Mouse (Mus musculus) kidney, embryonic 16.5 days (tissue): ENCODE results near the gene Dst. TPM values are rescaled to one million over a fixed set of nuclear protein-coding genes. Genes with fewer than 3 reads are reported as not detected.

Source experiments
- ATAC-seq: fragments of 200-750 bp; cut with Nextera tagmentation; 2 replicates; pipeline ENCODE4 v1.8.0; 2017; ENCODE audit warnings: moderate TSS enrichment; ENCODE audit not compliant: low FRiP score, low TSS enrichment
- H3K27ac ChIP-seq: fragments of 300-500 bp; sonication (generic); 2 replicates; pipeline ENCODE4 v1.5.1; 2014; ENCODE audit warnings: low read length
- H3K27me3 ChIP-seq: fragments of 300-500 bp; sonication (generic); 2 replicates; pipeline ENCODE4 v1.6.1; 2014; ENCODE audit warnings: low read length, control low read depth, mixed read lengths; ENCODE audit not compliant: insufficient read depth
- H3K36me3 ChIP-seq: fragments of 300-500 bp; sonication (generic); 2 replicates; pipeline ENCODE4 v1.6.1; 2014; ENCODE audit warnings: low read length, control low read depth, mixed read lengths; ENCODE audit not compliant: insufficient read depth
- H3K4me1 ChIP-seq: fragments of 300-500 bp; sonication (generic); 2 replicates; pipeline ENCODE4 v1.6.1; 2014; ENCODE audit warnings: low read length, control low read depth, mixed read lengths; ENCODE audit not compliant: insufficient read depth
- H3K4me2 ChIP-seq: fragments of 300-500 bp; sonication (generic); replicated peaks from 2 replicates; pipeline ENCODE4 v1.6.1; 2014; ENCODE audit warnings: low read depth, low read length
- H3K4me3 ChIP-seq: fragments of 300-500 bp; sonication (generic); 2 replicates; pipeline ENCODE4 v1.5.1; 2014; ENCODE audit warnings: mild to moderate bottlenecking, low read length
- H3K9ac ChIP-seq: fragments of 300-500 bp; sonication (generic); replicated peaks from 2 replicates; pipeline ENCODE4 v1.6.1; 2014; ENCODE audit warnings: low read length
- H3K9me3 ChIP-seq: fragments of 300-500 bp; sonication (generic); 2 replicates; pipeline ENCODE4 v1.6.1; 2016; ENCODE audit warnings: low read length, control low read depth
- WGBS: fragments of 180-500 bp; shearing (Covaris S2); extraction: QIAGEN DNeasy Blood & Tissue Kit; methylation state at CpG from one replicate; pipeline ENCODE4 v1.1.7; 2014; 5-methylcytosine and 5-hydroxymethylcytosine counted together
- polyA plus RNA-seq: library from polyadenylated mRNA; unstranded; fragments of >200 nt; fragmentation: Nextera tagmentation; extraction: Ambion mirVana; gene quantifications from 2 replicates; pipeline ENCODE4 v1.2.1, GENCODE M21; 2015

Gene Dst
- 23.4 and 28.0 TPM in 2 replicates for polyA plus RNA-seq

DNA sequence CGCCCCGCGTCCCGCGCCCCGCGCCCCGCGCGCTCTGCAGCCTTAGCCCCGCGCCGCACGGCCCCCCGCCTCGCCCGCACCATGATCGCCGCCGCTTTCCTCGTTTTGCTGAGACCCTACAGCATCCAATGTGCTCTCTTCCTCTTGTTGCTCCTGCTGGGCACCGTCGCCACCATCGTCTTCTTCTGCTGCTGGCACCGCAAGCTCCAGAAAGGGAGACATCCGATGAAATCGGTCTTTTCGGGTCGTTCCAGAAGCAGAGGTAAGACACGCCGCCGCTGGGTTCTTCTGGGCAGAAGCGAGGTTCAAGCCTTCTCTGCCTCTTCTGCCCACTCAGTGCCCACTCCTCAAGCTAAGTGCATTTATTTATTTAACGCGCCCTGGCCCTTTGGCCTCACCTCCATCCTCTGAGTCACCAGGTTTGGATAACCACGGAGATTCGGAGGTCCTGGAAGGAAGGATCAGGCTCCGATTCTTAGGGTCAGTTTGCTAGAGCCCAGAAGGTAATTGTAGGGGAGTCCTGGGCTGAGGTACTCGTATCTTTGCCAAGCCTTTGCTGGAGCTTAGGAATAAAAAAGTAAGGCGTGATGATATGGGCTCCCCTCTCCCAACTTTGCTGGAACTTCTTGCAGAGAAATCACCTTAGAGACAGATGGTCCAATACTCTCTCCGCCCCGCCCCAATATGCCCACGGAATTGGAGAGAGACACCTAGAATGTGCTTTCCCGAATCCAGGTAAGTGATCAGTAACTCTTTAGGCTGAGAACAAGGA lies at the start of gene Dst:
TSS of gene Dst (plus strand) at position 35 of the 772 bp plus-strand sequence.
- Histone ChIP-seq H3K9me3 (no peaks in the 10 kb centered on the region), H3K4me2 (peak within 1 kb of the TSS; percentile 99), H3K4me3 (peak within 1 kb of the TSS; percentile 67), H3K27ac (no peak within 1 kb of the TSS), H3K9ac (peak within 1 kb of the TSS; percentile 72), H3K4me1 (peaks cover 20% of the 10 kb centered on the region), H3K36me3 (no peaks in the 10 kb centered on the region), H3K27me3 (peaks cover 42% of the 10 kb centered on the region)
- 5% methylated on average over 28 of the region's 44 CpGs for WGBS
- ATAC-seq, result peak; percentile 13

DNA sequence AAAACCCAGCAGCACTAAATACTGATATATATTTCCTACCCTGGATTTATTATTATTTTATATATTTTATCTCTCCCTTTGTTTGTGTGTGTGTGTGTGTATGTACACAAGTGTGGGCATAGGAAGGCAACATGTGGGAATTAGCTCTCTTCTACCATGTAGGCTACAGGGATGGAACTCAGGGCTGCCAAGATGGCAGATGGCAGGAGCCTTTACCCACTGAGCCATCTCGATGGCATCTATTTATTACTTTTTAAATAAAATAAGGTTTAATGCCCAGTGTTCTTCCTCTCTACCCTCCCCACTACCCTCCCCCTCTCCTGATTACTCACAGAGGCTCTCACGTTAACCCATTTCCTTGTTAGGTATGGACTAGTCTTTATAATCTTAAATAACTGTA lies 39.0 kb upstream of the Dst start:
- Histone ChIP-seq H3K4me1 (no peaks in the 10 kb centered on the region), H3K36me3 (no peaks in the 10 kb centered on the region), H3K9ac (no peak overlapping the region), H3K27ac (no peak overlapping the region), H3K4me3 (no peak overlapping the region), H3K4me2 (no peak overlapping the region), H3K27me3 (no peaks in the 10 kb centered on the region), H3K9me3 (no peaks in the 10 kb centered on the region; the same call in 1 of the 2 replicates)
- WGBS, result 93% methylated on average over 2 of the region's 2 CpGs
- ATAC-seq, result no peak

DNA sequence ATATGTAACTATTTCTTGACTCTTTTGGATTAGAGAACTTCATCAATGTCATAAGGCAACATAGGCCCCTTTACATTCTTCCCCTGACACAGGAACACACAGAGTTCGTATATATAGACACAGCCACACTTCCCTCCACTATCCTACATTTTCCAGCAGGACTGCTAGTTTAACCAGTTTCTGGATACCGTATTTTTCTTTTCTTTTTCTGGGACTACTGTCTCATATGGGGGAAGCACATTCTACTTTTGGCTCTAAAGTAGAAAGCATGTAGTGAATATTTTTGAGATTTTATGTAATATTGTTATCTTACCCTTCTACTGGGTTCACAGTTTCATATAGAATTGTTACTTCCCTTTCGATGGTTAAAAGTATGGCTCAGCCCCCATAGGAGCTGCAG lies 38.6 kb upstream of the Dst start:
- Histone ChIP-seq H3K36me3 (no peaks in the 10 kb centered on the region), H3K4me2 (no peak overlapping the region), H3K4me1 (no peaks in the 10 kb centered on the region), H3K9ac (no peak overlapping the region), H3K9me3 (no peaks in the 10 kb centered on the region; the same call in 1 of the 2 replicates), H3K27ac (no peak overlapping the region), H3K27me3 (no peaks in the 10 kb centered on the region), H3K4me3 (no peak overlapping the region)
- WGBS, result 89% methylated on average over 3 of the region's 3 CpGs
- no peak for ATAC-seq

DNA sequence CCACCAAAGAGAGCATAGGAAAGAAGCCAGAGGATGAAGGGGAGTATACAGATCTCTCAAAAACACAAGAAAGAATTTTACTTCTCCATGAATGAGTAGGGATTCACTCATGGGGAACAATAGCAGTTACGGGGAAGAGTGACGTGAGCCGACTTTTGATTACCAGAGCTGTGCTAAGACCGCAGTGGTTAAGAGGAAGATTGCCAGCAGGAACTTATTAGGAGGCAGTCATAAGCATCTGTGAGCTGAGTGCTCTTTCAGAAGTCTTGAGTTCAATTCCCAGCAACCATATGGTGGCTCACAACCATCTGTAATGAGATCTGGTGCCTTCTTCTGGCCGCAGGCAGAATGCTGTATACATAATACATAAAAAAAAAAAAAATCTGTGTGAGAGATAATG lies 34.5 kb upstream of the Dst start:
- H3K4me2 ChIP-seq, result no peak overlapping the region
- no peaks in the 10 kb centered on the region for H3K27me3 ChIP-seq
- no peak for ATAC-seq
- 85% methylated on average over 5 of the region's 5 CpGs for WGBS
- no peaks in the 10 kb centered on the region for H3K36me3 ChIP-seq
- H3K4me1 ChIP-seq, result no peaks in the 10 kb centered on the region
- H3K27ac ChIP-seq, result no peak overlapping the region
- no peaks in the 10 kb centered on the region; the same call in 1 of the 2 replicates for H3K9me3 ChIP-seq
- no peak overlapping the region for H3K4me3 ChIP-seq
- no peak overlapping the region for H3K9ac ChIP-seq

DNA sequence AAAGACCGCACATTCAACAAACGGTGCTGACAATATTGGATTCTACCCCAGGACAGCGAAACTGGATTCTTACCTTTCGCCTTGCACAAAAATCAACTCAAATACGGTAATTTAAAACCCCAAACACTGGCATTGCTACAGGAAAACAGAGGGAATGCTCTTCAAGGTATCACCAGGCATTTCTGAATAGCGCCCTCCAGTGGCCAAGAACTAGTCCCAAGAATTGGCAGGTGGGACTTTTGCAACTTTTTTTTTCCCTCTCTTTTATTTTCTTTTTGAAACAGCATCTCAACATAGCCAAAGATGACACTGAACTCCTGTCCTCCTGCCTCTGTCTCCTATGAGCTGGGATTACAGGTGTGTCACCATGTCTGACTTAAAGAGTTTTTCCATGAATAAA lies 32.3 kb upstream of the Dst start:
- no peak overlapping the region for H3K9ac ChIP-seq
- no peak overlapping the region for H3K4me3 ChIP-seq
- 53% methylated on average over 6 of the region's 6 CpGs for WGBS
- H3K9me3 ChIP-seq, result no peaks in the 10 kb centered on the region; the same call in 1 of the 2 replicates
- H3K4me2 ChIP-seq, result no peak overlapping the region
- no peaks in the 10 kb centered on the region for H3K4me1 ChIP-seq
- H3K36me3 ChIP-seq, result no peaks in the 10 kb centered on the region
- H3K27me3 ChIP-seq, result no peaks in the 10 kb centered on the region
- no peak overlapping the region for H3K27ac ChIP-seq
- no peak for ATAC-seq

DNA sequence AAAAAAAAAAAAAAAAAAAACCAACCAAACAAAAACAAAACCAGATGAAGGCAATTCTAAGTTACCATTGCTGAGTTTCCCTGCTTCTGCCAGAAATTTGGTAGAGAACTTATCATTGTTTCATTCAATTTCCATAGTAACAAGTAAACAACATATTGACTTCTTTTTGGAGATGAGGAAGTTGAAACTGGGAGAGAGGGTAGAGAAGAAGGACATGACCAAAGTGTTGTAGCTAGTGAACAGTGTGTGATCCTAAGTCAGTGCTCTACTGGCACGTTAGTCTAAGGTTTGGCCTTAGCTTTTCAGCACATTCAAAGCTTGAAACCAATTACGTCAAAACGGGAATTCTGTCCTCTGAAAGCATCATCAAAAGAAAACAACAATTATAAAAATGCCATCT lies 31.6 kb upstream of the Dst start:
- Histone ChIP-seq H3K27ac (no peak overlapping the region), H3K36me3 (no peaks in the 10 kb centered on the region), H3K27me3 (no peaks in the 10 kb centered on the region), H3K9ac (no peak overlapping the region), H3K4me2 (no peak overlapping the region), H3K4me3 (no peak overlapping the region), H3K4me1 (no peaks in the 10 kb centered on the region), H3K9me3 (no peaks in the 10 kb centered on the region; the same call in 1 of the 2 replicates)
- WGBS, result 85% methylated on average over 3 of the region's 3 CpGs
- no peak for ATAC-seq

DNA sequence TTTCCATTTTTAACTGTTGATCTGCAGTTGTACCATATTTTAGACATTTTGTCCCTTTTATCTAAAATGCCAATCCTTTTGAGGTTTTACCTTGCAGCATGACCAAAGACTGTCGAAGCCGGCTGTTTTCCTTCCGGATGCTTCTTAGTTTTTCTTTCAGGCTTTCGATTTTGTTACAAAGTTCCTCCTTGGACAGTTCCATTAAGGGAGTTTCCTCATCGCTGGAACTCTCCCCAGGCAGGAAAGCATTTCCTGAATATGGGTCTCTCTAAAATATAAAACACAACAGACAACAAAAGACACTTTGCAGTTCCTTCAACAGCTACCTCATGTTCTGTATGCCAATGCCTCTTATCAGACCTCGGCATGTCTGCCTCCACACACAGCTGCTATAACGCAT lies 29.9 kb upstream of the Dst start:
- Histone ChIP-seq H3K36me3 (no peaks in the 10 kb centered on the region), H3K9me3 (no peaks in the 10 kb centered on the region), H3K27me3 (no peaks in the 10 kb centered on the region), H3K4me1 (no peaks in the 10 kb centered on the region), H3K27ac (no peak overlapping the region), H3K4me2 (no peak overlapping the region), H3K4me3 (no peak overlapping the region), H3K9ac (no peak overlapping the region)
- ATAC-seq, result no peak
- WGBS, result 82% methylated on average over 7 of the region's 7 CpGs

DNA sequence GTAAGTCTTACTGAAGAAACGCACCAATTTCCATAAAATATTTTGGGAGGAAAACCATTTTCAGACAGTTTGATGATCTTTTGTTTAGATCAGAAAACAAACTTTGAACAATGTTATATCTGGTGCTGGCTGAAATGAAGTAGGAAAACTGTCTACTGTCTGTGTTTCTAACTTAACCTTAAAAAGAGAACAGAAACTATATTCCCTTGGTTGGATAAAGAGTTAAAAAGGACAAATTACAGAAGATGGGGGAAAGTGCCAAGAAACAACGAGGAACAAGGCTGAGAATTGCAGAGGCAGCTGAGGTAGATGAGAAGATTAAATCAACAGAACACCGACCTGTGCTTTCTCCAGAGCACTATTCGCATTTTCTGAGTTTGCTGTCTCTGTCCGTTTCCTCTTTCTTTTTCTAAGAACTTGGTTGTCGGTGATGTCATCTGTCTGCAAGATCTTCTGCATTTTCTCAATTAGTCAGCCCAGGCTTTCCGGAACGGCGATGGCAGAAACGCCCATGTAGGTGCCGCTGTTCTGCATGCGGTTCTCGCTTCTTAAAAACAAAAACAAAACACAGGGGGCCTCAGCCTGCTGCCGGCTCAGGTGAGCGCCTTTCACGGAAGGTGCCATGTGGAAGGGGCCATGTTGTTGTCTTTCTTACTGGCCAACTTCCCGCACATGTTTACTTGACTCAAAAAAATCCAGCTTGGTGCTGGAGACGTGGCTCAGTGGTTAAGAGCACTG lies 24.8 kb upstream of the Dst start:
- ATAC-seq, result no peak
- Histone ChIP-seq H3K36me3 (no peaks in the 10 kb centered on the region), H3K27me3 (no peaks in the 10 kb centered on the region), H3K4me3 (peak overlapping the region; percentile 27), H3K4me1 (no peaks in the 10 kb centered on the region), H3K9me3 (no peaks in the 10 kb centered on the region), H3K4me2 (peak overlapping the region; percentile 48), H3K9ac (peak overlapping the region; percentile 15; the same call in 1 of the 2 replicates), H3K27ac (no peak overlapping the region)
- 22% methylated on average over 18 of the region's 18 CpGs for WGBS

DNA sequence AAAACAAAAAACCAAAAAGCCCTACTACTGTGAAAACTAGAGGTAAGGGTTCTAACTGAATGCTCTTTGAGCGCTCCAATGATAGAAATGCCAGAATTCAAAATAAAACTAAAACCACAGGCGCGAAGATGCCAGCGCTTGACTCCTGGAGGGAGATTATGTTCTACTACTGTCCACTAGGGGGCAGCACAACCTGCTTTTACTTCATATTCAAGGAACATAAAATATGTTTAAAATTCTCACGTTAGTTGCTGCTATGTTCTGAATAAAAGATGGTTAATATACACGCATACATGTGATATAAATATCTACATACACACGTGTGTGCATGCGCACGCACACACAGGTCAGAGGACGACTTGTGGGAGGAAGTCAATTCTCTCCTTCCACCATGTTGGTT lies 15.2 kb upstream of the Dst start:
- WGBS, result 69% methylated on average over 10 of the region's 10 CpGs
- no peaks in the 10 kb centered on the region for H3K9me3 ChIP-seq
- H3K4me1 ChIP-seq, result no peaks in the 10 kb centered on the region; the same call in 1 of the 2 replicates
- no peak overlapping the region for H3K27ac ChIP-seq
- H3K4me2 ChIP-seq, result no peak overlapping the region
- no peaks in the 10 kb centered on the region for H3K27me3 ChIP-seq
- H3K9ac ChIP-seq, result no peak overlapping the region
- no peak overlapping the region for H3K4me3 ChIP-seq
- no peaks in the 10 kb centered on the region for H3K36me3 ChIP-seq
- ATAC-seq, result no peak

DNA sequence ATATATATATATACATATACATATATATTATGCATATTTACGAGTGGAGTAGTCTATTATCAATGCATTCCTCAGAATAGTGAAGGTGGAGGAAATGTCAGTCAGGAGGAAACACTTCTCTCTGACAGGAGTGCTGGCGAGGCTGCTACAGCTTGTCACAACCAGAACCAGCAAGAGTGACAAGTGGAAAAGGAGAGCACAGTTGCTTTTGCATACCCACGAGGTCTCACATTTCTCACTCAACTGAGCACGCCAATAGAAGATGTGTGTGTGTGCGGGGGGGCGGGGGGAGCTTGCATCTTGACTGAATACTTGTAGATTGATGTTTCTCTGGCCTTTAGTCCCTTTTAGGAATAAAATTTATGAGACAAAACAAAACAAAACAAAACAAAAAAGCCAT lies 11.9 kb upstream of the Dst start:
- 62% methylated on average over 6 of the region's 6 CpGs for WGBS

More for the DNA sequence above, 11.9 kb upstream of the Dst start:
- ATAC-seq, result no peak
- no peak overlapping the region for H3K9ac ChIP-seq
- no peak overlapping the region for H3K27ac ChIP-seq
- no peak overlapping the region for H3K4me2 ChIP-seq
- H3K36me3 ChIP-seq, result no peaks in the 10 kb centered on the region
- H3K27me3 ChIP-seq, result no peaks in the 10 kb centered on the region
- H3K4me1 ChIP-seq, result no peaks in the 10 kb centered on the region; the same call in 1 of the 2 replicates
- H3K9me3 ChIP-seq, result no peaks in the 10 kb centered on the region
- H3K4me3 ChIP-seq, result no peak overlapping the region
